Mouse (Mus musculus) gastrocnemius, adult 2 months (tissue): Measurements from ENCODE around the gene Cmpk1. TPM values are rescaled to one million over a fixed set of nuclear protein-coding genes. Genes with fewer than 3 reads are reported as not detected.

Source experiments
- DNase-seq: peaks from one replicate; pipeline ENCODE4 v3.0.0; 2022
- H3K27ac ChIP-seq: fragments of 200-600 bp; 2 replicates; pipeline ENCODE4 v1.8.1; 2022; ENCODE audit warnings: mild to moderate bottlenecking
- H3K4me3 ChIP-seq: fragments of 200-600 bp; 2 replicates; pipeline ENCODE4 v1.8.1; 2022; ENCODE audit warnings: mild to moderate bottlenecking, moderate library complexity
- CTCF ChIP-seq: fragments of 200-600 bp; IDR thresholded peaks from 2 replicates; pipeline ENCODE4 v1.8.1; 2022; ENCODE audit warnings: antibody characterized with exemption, mild to moderate bottlenecking, moderate library complexity
- intact Hi-C: fragments of 180-260 bp; cut with DNase I; formaldehyde crosslinking; loops from one replicate; pipeline ENCODE4 v1.15.1; 2025
- total RNA-seq, 2 experiments: library from RNA; stranded (reverse); gene quantifications; 2 replicates each; pipeline ENCODE4 v1.2.3; 2021

The Cmpk1 gene
- total RNA-seq, 2 experiments from 2014 or later: 18.3 to 24.0 TPM

DNA sequence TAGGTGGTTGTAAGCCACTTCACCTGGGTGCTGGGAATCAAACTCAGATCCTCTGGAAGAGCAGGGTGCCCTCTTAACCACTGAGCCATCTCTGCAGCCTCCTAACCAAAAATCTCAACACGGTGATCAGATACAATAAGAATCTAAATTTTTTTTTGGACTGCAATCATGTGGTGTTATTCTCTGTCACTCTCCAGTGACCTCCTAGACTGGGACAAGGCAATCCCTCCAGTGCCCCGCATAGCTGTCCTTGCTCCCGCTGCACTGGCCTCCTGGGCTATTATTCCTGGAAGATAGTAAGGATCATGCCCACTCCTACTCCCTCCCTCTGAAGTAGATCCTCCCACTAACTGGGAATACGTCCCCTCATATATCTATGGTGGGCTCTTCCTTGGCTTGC, 45.7 kb downstream of the Cmpk1 start:
- H3K4me3 ChIP-seq: no peak overlapping the region
- H3K27ac ChIP-seq: no peak overlapping the region
- DNase-seq: no peak
- intact Hi-C loops: no loop called here
- no peak for TF ChIP-seq CTCF

DNA sequence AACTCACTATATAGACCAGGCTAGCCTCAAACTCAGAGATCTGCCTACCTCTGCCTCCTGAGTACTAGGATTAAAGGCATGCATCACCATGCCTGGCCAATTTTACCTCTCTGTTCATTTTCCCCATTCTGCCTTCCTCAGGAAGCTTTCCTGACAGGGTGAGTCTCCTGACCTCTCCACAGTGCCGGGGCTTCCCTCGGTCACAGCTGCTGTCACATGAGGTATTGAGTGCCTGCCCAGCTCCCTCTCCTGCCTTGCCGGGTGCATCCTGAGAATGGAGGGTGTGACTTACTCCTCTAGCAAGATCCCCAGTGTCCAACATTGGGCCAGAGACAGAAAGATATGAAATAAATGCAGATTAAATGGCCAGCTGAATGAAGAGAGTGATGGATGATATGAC, 48.8 kb downstream of the Cmpk1 start:
- Histone ChIP-seq H3K27ac (peak overlapping the region; percentile 76), H3K4me3 (no peak overlapping the region)
- TF ChIP-seq CTCF: no peak
- intact Hi-C loops: no loop called here
- no peak for DNase-seq

DNA sequence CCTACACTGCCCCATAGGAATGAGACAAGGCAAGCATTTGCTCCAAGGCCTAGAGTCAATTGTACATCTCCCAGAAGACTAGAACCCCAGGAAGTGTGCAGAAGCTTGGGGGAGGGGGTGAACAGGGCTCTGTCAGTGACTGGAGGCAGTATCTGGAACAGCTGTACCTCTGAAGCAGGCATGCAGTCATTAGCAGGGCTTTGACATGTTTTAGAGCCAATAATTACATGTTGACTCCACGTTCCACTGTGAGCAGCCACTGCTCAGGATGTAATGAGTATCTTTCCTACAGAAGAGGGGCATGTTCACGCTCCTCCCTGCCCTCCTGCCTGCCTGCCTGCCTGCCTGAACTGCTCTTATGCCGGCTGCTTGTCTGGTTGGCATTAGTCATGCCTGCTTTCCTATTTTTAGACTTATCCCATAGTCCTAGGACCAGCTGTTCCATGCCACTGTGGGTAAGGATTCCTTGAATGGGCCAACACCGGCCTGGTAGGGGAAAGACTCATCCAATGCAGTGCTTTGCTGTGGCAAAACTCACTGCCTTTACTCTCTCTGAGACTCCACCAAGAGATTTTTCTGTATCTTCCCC, 49.5 kb downstream of the Cmpk1 start:
- no peak overlapping the region for H3K4me3 ChIP-seq
- TF ChIP-seq CTCF: no peak
- peak; percentile 56 for DNase-seq
- peak overlapping the region; percentile 76 for H3K27ac ChIP-seq
- intact Hi-C loops: no loop called here

DNA sequence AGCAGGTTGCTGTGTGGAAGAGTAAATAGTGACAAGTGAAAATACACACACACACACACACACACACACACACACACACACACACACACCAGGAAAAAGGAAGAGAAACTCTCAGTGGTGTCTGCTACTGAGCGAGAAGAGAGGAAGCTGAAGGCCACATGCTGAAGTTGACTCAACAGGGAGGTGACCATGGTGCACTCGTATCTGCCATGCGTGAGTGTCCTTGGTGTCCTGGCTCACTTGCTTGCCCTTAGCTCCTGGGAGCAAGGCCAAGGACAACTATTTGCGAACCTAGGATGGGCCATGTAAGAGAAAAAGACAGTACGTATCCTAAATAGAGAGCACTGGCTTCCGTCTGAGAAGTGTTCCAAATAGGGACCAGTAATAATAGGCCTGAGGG, 52.9 kb downstream of the Cmpk1 start:
- Histone ChIP-seq H3K4me3 (no peak overlapping the region), H3K27ac (no peak overlapping the region)
- TF ChIP-seq CTCF: no peak
- no peak for DNase-seq
- intact Hi-C loops: no loop called here

DNA sequence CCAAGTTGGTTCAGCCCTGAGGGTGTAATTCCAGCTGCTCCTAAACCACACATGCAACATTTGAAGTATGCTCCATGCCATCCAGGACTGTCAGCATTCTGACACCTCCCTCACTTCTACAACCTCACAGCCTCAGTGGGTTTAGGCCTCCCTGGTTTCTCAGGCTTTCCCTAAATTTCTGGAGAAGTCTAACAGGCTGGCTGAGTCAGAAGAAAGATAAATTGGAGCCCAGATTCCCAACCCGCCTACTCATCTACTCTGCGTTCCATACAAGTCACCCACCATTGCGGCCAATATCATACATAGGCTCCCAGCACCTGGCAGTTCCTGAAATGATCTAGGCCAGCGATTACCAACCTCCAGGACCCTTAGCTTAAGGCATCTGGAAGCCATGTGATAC, 54.3 kb downstream of the Cmpk1 start:
- TF ChIP-seq CTCF: no peak
- DNase-seq: no peak
- H3K27ac ChIP-seq: no peak overlapping the region
- H3K4me3 ChIP-seq: no peak overlapping the region
- intact Hi-C loops: no loop called here

DNA sequence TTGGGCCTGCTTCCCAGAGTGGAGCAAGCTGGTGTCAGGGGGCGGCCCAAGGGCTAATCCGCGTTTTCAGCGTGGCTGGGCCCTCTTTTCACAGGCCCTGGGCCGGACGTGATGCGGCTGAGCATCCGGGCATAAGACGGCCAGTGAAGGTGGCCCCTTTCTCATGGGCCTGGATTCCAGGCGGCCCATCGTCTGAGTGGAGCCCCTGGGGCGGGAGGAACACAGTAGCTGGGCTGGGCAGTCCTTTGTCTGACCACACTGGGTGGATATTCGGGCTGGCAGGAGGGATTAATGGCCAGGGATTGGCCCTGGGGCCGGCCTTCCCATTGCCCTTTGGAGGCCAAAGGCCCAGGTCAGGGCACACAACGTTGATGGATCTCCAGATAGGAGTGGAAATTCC, 57.9 kb downstream of the Cmpk1 start:
- H3K27ac ChIP-seq: no peak overlapping the region
- no peak for TF ChIP-seq CTCF
- H3K4me3 ChIP-seq: no peak overlapping the region
- intact Hi-C loops: no loop called here
- DNase-seq: no peak

DNA sequence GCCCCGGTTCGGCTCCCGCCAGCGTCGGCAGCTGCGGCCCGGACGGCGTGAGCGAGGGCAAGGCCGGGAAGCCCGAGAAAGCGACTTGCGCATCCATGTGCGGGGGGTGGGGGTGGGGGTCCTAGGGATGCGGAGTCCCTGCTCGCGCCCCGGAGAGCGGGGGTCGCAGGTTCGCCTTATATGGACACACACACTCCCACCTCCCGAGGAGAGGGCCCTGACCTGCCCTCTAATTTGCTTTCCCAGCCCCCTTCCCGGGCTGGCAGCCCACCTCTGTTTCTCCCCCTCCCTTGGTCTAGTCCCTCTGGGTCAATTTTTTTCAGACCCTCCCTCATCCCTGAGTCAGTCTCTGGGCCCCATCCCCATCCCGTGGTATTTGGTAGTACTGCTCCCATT, 61.1 kb downstream of the Cmpk1 start, which contains the start of gene Foxe3:
Foxe3 (minus strand) TSS at position 97 of the 396 bp plus-strand sequence.
- H3K4me3 ChIP-seq: peak within 1 kb of the TSS; percentile 71
- no peak for DNase-seq
- intact Hi-C loops: no loop called here

DNA sequence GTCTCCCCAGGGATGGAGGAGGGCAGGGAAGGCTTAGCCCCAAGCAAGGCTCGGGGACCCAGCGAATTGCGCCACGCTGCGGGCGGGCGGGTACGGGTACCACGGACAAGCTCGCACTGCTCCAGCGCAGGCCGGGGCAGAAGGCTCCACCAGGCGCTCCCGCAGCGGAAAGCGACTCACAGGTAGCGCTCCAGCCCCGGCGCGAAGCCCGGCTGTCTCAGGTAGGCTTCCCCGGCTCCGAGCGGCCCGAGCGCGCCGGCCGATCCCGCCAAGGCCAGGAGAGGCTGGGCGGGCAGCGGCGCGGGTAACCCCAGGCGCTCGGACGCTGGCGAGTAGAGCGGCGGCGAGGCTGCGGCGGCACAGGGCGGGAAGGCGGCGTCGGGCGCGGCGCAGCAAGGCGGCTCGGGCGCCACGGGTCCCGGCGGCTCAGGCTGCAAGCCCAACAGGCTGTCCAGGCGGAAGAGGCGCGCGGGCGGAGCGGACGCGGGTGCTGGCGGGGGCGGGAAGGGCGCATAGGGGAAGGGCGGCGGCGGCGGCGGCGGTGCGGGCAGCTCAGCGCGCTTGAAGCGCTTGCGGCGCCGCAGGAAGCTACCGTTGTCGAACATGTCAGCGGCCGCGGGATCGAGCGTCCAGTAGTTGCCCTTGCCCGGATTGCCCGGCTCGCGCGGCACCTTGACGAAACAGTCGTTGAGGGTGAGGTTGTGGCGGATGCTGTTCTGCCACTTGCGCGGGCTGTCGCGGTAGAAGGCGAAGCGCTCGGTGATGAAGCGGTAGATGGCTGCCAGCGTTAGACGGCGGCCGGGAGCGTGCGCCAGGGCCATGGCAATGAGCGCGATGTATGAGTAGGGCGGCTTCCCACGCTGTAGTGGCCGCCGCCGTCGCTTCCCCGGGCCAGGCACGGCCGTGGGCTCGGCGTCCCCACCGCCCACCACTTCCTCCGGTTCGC, 61.8 kb downstream of the Cmpk1 start:
- Histone ChIP-seq H3K4me3 (peak overlapping the region; percentile 71), H3K27ac (no peak overlapping the region)
- TF ChIP-seq CTCF: no peak
- intact Hi-C loops: no loop called here
- peak; percentile 57 for DNase-seq

More for the DNA sequence above, 61.1 kb downstream of the Cmpk1 start, which contains the start of gene Foxe3:
- TF ChIP-seq CTCF: no peak
- H3K27ac ChIP-seq: no peak within 1 kb of the TSS

DNA sequence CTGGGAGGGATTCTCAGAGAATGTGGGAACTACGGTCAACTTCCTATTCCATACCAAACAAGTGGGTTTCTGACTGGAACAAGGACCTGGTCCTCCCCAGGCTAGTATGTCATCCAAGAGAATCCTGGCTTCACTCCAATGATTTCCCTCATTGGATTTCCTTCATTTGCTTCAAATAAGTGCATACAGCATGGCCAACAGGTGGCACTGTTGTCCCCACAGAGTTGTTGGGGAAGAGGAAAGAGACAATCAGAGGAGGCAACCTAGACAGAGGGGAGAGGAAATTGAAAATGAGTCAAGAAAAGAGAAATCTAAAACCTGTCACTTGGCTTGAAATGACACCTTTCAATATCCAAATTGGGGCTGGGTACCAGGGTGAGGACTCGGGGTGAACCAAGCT, 70.0 kb downstream of the Cmpk1 start:
- H3K27ac ChIP-seq: no peak overlapping the region
- peak; percentile 60 for DNase-seq
- intact Hi-C loops: loop anchor here (1.0 kb wide), 1 partner anchor 30 kb away; no protein-coding TSS in a partner anchor
- H3K4me3 ChIP-seq: no peak overlapping the region
- peak; percentile 77 for TF ChIP-seq CTCF

DNA sequence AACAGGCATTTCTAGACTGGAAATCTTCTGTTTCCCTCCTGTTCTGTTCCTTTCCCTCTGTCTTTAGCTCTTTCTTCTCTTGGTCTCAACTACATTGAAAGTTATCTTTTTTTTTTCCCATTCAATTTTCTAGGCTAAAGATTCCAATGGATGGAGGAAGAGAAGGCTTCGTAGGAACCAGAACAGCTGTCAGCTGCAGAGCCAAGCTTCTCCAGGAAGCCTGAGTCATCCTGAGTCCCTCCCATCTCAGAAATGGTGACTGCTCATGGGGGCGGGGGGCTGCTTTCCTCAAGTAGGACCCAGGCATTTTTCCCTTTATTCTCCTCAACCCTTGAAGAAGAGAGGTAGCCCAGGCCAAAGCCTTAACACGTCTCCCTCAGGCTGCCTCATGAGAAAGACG, 71.0 kb downstream of the Cmpk1 start:
- Histone ChIP-seq H3K27ac (no peak overlapping the region), H3K4me3 (no peak overlapping the region)
- TF ChIP-seq CTCF: no peak
- intact Hi-C loops: no loop called here
- no peak for DNase-seq

DNA sequence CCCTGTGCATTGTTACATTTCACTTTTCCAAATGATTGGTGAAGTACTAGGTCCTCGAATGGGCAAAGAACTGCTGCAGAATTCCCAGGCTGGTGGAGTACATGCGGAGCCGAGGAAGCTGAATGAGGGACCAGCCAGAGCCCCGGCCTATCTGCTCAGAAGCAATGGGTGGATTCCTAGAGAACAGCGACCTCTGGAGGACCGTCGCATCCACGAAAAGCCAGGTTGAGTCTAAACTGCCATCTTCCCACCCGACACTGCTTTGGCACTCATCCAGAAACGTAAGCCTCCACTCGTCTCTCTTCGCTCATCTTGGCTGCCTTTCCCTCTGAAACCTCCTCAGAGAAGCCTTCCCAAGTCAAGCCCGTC, 73.5 kb downstream of the Cmpk1 start:
- TF ChIP-seq CTCF: peak; percentile 58
- Histone ChIP-seq H3K4me3 (no peak overlapping the region), H3K27ac (no peak overlapping the region)
- peak; percentile 39 for DNase-seq
- intact Hi-C loops: no loop called here

DNA sequence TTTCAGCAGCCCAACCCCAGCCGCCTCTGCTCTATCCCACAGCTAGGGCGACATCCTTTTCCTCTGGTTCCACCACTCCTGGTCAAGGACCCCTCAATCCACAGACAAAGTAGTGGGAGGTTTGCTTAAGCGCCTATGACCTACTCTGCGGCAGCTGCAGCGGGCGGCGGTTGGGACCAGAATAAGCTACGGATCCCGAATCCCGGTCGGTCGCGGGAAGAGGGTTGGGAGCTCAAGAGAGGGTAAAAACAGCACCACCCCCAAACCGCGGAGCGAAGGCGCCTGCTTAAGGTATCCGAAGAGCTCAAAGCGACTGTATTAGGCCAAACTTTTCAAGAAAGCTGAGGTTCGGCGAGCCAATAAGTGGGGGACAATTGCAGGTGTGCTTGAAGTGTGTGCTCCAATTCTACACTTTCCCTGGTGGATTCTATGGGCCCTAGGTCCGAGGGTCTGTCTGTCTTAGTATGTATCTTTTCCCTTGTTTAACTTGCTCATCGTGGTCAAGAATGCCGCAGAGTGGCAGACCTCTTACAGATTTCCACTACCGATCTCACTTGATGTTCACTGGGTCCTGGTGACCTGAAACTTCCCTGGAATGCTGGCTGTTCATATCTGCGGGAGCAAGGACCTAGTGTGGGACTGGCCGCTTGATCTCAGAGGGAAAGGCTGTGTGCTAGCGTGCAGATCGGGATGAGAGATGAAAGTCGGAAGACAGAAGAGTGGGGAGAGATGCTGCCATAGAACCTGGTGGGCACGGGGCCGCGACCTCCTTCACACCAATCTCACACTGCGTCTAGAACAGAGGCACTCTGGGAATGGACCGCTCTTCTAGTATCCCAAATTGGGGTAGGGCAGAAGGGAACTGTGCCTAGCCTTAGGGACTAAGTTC, 74.1 kb downstream of the Cmpk1 start:
- DNase-seq: no peak
- no peak for TF ChIP-seq CTCF
- Histone ChIP-seq H3K27ac (no peak overlapping the region), H3K4me3 (no peak overlapping the region)
- intact Hi-C loops: no loop called here
